Mouse (Mus musculus) heart, adult 2 months (tissue): ENCODE measurements around the gene A630023A22Rik.

Experiments used
- CTCF ChIP-seq: fragments of 200-600 bp; IDR thresholded peaks from 2 replicates; pipeline ENCODE4 v1.8.1; 2022; ENCODE audit warnings: antibody characterized with exemption, mild to moderate bottlenecking, moderate library complexity
- EP300 ChIP-seq: fragments of 200-500 bp; IDR thresholded peaks from 2 replicates; pipeline ENCODE4 v1.6.1; 2011; ENCODE audit warnings: low read depth, low read length, control low read depth; ENCODE audit not compliant: insufficient read depth

DNA sequence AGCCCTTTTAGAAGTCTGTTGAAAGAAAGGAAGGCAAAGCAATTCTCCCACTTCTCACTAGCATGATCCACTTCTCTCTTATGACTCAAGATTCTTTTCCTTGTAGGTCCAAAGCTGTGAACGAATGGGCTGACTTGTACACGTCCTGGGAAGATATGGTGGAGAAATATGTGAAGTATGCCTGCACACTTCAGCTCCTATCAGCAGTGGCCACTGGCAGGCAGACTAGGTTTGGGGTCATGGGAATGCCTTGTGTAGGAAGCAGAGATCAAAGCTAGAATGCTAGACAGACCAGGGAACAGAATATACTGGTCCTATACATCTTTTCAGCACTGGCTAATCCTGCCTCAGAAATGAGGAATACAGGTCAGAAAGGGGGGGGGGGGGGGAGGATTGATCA, 75.8 kb downstream of the A630023A22Rik start:
- TF ChIP-seq EP300: no peak
- no peak for TF ChIP-seq CTCF
